Mouse (Mus musculus) CH12.LX (cell line): ENCODE results near the gene Adam8. TPM values are rescaled to one million over a fixed set of nuclear protein-coding genes. Genes with fewer than 3 reads are reported as not detected.

Experiments used
- DNase-seq: peaks from one replicate; pipeline ENCODE4 v3.0.0-alpha.2; 2013; ENCODE audit errors: extremely low read depth
- H3K27ac ChIP-seq: 2 replicates; pipeline ENCODE4 v1.5.1; 2012; ENCODE audit warnings: low read depth, mild to moderate bottlenecking, control low read depth, moderate library complexity; ENCODE audit not compliant: insufficient read depth
- H3K27me3 ChIP-seq: replicated peaks from 2 replicates; pipeline ENCODE3; 2012; ENCODE audit warnings: inconsistent platforms
- H3K36me3 ChIP-seq, 2 experiments: replicated peaks in 1 of 2; 2 replicates each; pipeline versions ENCODE3 to v1.6.1; 2012; ENCODE audit warnings: inconsistent platforms in 1 of 2, low read length in 1 of 2, mild to moderate bottlenecking in 1 of 2, mixed read lengths in 1 of 2, moderate library complexity in 1 of 2; ENCODE audit not compliant: control insufficient read depth in 1 of 2, insufficient read depth in 1 of 2
- H3K4me1 ChIP-seq, 2 experiments: 2 replicates each; pipeline ENCODE4 v1.6.1; 2012; ENCODE audit warnings: inconsistent platforms in 1 of 2, moderate library complexity in 1 of 2; ENCODE audit not compliant: insufficient read depth in 2 of 2, control insufficient read depth in 1 of 2
- H3K4me2 ChIP-seq: 2 replicates; pipeline ENCODE4 v1.6.1; 2012; ENCODE audit warnings: low read depth, mild to moderate bottlenecking, control low read depth; ENCODE audit not compliant: poor library complexity, insufficient read depth, severe bottlenecking
- H3K4me3 ChIP-seq, 3 experiments: fragments of 150-350 bp in 1 of 3; sonication (generic) in 1 of 3; replicated peaks in 1 of 3; 2 replicates each; pipeline versions ENCODE3 to v1.5.1; 2011 to 2012; ENCODE audit warnings: low read depth in 2 of 3, low read length in 2 of 3, mild to moderate bottlenecking in 2 of 3, moderate library complexity in 2 of 3, control low read depth in 1 of 3, improper control_type of control experiment in 1 of 3, inconsistent platforms in 1 of 3, mixed read lengths in 1 of 3; ENCODE audit not compliant: poor library complexity in 1 of 3
- H3K79me2 ChIP-seq: replicated peaks from 2 replicates; pipeline ENCODE4 v1.6.1; 2012; ENCODE audit warnings: mild to moderate bottlenecking, moderate library complexity; ENCODE audit not compliant: control insufficient read depth, poor library complexity, insufficient read depth, severe bottlenecking; ENCODE audit errors: extremely low read depth
- H3K9ac ChIP-seq: 2 replicates; pipeline ENCODE4 v1.6.1; 2012; ENCODE audit warnings: low read depth, mild to moderate bottlenecking, control low read depth, moderate library complexity; ENCODE audit not compliant: insufficient read depth
- H3K9me3 ChIP-seq: replicated peaks from 2 replicates; pipeline ENCODE3; 2012; ENCODE audit warnings: low read length, inconsistent platforms, mixed read lengths
- CHD2 ChIP-seq: IDR thresholded peaks from 2 replicates; pipeline ENCODE4 v1.6.1; 2011; ENCODE audit warnings: low read length, improper control_type of control experiment
- GABPA ChIP-seq: IDR thresholded peaks from 2 replicates; pipeline ENCODE4 v1.6.1; 2012; ENCODE audit warnings: low read depth, low read length, improper control_type of control experiment, inconsistent platforms; ENCODE audit not compliant: insufficient replicate concordance
- HCFC1 ChIP-seq: IDR thresholded peaks from 2 replicates; pipeline ENCODE4 v1.6.1; 2012; ENCODE audit warnings: low read depth, mild to moderate bottlenecking, inconsistent platforms, low read length, improper control_type of control experiment
- JUN ChIP-seq: IDR thresholded peaks from 2 replicates; pipeline ENCODE4 v1.6.1; 2011; ENCODE audit warnings: low read depth, mild to moderate bottlenecking, low read length, improper control_type of control experiment, moderate library complexity; ENCODE audit not compliant: insufficient read depth
- KAT2A ChIP-seq: IDR thresholded peaks from 2 replicates; pipeline ENCODE4 v1.6.1; 2012; ENCODE audit warnings: low read length, improper control_type of control experiment, inconsistent platforms; ENCODE audit not compliant: insufficient replicate concordance
- MAFK ChIP-seq: IDR thresholded peaks from 2 replicates; pipeline ENCODE4 v1.6.1; 2011; ENCODE audit warnings: low read length, improper control_type of control experiment; ENCODE audit not compliant: insufficient replicate concordance
- MAX ChIP-seq: IDR thresholded peaks from 2 replicates; pipeline ENCODE4 v1.6.1; 2011; ENCODE audit warnings: low read length, improper control_type of control experiment
- MAZ ChIP-seq: IDR thresholded peaks from 2 replicates; pipeline ENCODE4 v1.6.1; 2012; ENCODE audit warnings: low read depth, mild to moderate bottlenecking, inconsistent platforms, low read length, improper control_type of control experiment, moderate library complexity
- MXI1 ChIP-seq: IDR thresholded peaks from 2 replicates; pipeline ENCODE4 v1.6.1; 2011; ENCODE audit warnings: mild to moderate bottlenecking, low read depth, low read length, improper control_type of control experiment
- MYC ChIP-seq: IDR thresholded peaks from 2 replicates; pipeline ENCODE4 v1.6.1; 2011; ENCODE audit warnings: low read depth, mild to moderate bottlenecking, improper control_type of control experiment, low read length
- POLR2A ChIP-seq: IDR thresholded peaks from 2 replicates; pipeline ENCODE4 v1.6.1; 2011; ENCODE audit warnings: low read depth, mild to moderate bottlenecking, improper control_type of control experiment, low read length
- RCOR1 ChIP-seq: conservative IDR thresholded peaks from 2 replicates; pipeline ENCODE4 v1.6.1; 2012; ENCODE audit warnings: low read depth, mild to moderate bottlenecking, inconsistent platforms, low read length, improper control_type of control experiment
- SIN3A ChIP-seq: IDR thresholded peaks from 2 replicates; pipeline ENCODE4 v1.6.1; 2012; ENCODE audit warnings: low read length, improper control_type of control experiment, inconsistent platforms
- TCF12 ChIP-seq: IDR thresholded peaks from 2 replicates; pipeline ENCODE4 v1.6.1; 2014; ENCODE audit warnings: low read depth, mild to moderate bottlenecking, inconsistent platforms, low read length, improper control_type of control experiment
- USF1 ChIP-seq: IDR thresholded peaks from 2 replicates; pipeline ENCODE4 v1.6.1; 2014; ENCODE audit warnings: low read depth, mild to moderate bottlenecking, inconsistent platforms, low read length, improper control_type of control experiment
- ZC3H11A ChIP-seq: IDR thresholded peaks from 2 replicates; pipeline ENCODE4 v1.6.1; 2012; ENCODE audit warnings: low read depth, mild to moderate bottlenecking, inconsistent platforms, low read length, improper control_type of control experiment
- ZMIZ1 ChIP-seq: IDR thresholded peaks from 2 replicates; pipeline ENCODE4 v1.6.1; 2012; ENCODE audit warnings: low read depth, mild to moderate bottlenecking, inconsistent platforms, low read length, improper control_type of control experiment
- ZNF384 ChIP-seq: IDR thresholded peaks from 2 replicates; pipeline ENCODE4 v1.6.1; 2012; ENCODE audit warnings: low read depth, low read length, improper control_type of control experiment, inconsistent platforms
- dilution Hi-C: fragments of 300-500 bp; cut with MboI; formaldehyde crosslinking; loops from 2 replicates; pipeline ENCODE4 v1.14.3; 2020; ENCODE audit warnings: low sequenced_read_pairs; ENCODE audit not compliant: extremely low pct_unique_long_range_greater_than_20kb, extremely low pct_ligation_motif_present
- in situ Hi-C: fragments of 300-500 bp; cut with MboI; formaldehyde crosslinking; loops from 3 replicates; pipeline ENCODE4 v1.14.3; 2019; ENCODE audit warnings: low sequenced_read_pairs, low pct_ligation_motif_present, low pct_unique_long_range_greater_than_20kb, mixed read lengths
- polyA plus RNA-seq: library from polyadenylated mRNA; unstranded; fragments of >175 nt; gene quantifications from 2 replicates; pipeline ENCODE4 v1.2.1, GENCODE M21; 2012; ENCODE audit warnings: low read depth; ENCODE audit not compliant: insufficient read length
- total RNA-seq, 2 experiments: library from RNA; depleted of rRNA; stranded (reverse); fragments of 300-350 nt in 1 of 2; fragments of >200 nt in 1 of 2; gene quantifications; 2 replicates each; pipeline ENCODE4 v1.2.3; 2012 to 2014

Gene Adam8
- total and polyA plus RNA-seq, 3 experiments: 46.3 to 63.7 (median 46.5) TPM

DNA sequence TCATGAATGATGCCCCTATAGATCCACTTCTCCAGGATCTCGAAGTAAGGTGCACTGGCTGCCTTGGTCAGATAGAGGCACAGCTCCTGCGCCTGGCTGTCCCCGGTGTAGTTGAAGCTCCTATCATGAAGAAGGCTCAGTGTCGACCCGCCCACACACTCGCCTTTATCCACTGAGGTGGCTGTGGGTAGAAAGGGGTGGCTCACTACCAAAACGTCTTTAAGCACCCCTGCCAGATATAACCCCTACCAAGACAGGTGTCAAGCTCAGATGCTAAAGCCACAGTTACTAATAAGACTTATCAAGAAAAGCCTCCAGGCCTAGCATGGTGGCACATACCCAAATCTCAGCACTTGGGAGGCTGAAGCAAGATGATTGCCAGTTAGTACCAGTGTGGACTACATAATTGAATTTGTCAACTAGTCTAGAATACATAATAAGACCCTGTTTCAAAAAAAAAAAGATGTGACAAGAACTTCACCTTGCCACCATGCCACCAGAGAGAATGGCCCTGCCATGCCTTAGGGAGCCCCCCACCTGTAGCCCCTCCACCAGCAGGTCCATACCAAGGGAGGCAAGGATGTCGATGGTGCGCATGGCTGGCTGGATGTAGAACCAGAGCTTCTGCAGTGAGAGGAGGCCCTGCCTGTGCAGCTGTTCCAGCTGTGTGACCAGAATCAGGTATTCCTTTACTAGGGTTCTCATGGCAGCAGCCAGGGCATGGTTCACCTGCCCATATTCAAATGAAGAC lies 14.7 kb upstream of the Adam8 start:
- peaks cover 46 to 81% of the 10 kb centered on the region in 2 experiments for H3K36me3 ChIP-seq
- H3K4me2 ChIP-seq: no peak overlapping the region
- in situ Hi-C loops: no loop called here
- H3K27ac ChIP-seq: no peak overlapping the region
- H3K4me1 ChIP-seq: no peaks in the 10 kb centered on the region
- H3K27me3 ChIP-seq: no peaks in the 10 kb centered on the region
- dilution Hi-C loops: no loop called here
- no peak overlapping the region for H3K9ac ChIP-seq
- no peak overlapping the region for H3K4me3 ChIP-seq
- TF ChIP-seq MXI1: no peak
- TF ChIP-seq POLR2A: no peak
- no peak for TF ChIP-seq ZC3H11A
- H3K9me3 ChIP-seq: peaks cover 3% of the 10 kb centered on the region
- no peaks in the 10 kb centered on the region for H3K79me2 ChIP-seq
- DNase-seq: no peak

- H3K27ac ChIP-seq: no peak overlapping the region
- dilution Hi-C loops: no loop called here
- no peaks in the 10 kb centered on the region for H3K9me3 ChIP-seq
- H3K4me3 ChIP-seq: no peak overlapping the region
- H3K36me3 ChIP-seq: peaks cover 59 to 88% of the 10 kb centered on the region in 2 experiments
- no peak overlapping the region for H3K9ac ChIP-seq
- TF ChIP-seq ZNF384 (no peak), USF1 (no peak), TCF12 (no peak), POLR2A (no peak), KAT2A (no peak), MYC (no peak), MAX (no peak), SIN3A (no peak), HCFC1 (no peak), MAZ (no peak), ZC3H11A (no peak), RCOR1 (no peak), JUN (no peak), MAFK (no peak), GABPA (no peak), ZMIZ1 (no peak), CHD2 (no peak)
- DNase-seq: no peak
- no peaks in the 10 kb centered on the region for H3K79me2 ChIP-seq
- H3K4me1 ChIP-seq: no peaks in the 10 kb centered on the region
- in situ Hi-C loops: no loop called here
- no peak overlapping the region for H3K4me2 ChIP-seq
- H3K27me3 ChIP-seq: no peaks in the 10 kb centered on the region
These were observed 12.3 kb upstream of the Adam8 start for GRCm38 (mm10) chr7:140004666-140005065.
